Mouse (Mus musculus) testis, adult 2 months (tissue): ENCODE data around the gene Armh1.

Source experiments
- CTCF ChIP-seq: fragments of 200-500 bp; IDR thresholded peaks from 2 replicates; pipeline ENCODE4 v1.5.1; 2012; ENCODE audit warnings: low read depth, mild to moderate bottlenecking, inconsistent platforms, low read length, moderate library complexity; ENCODE audit not compliant: control insufficient read depth, insufficient read depth, insufficient replicate concordance
- POLR2A ChIP-seq: fragments of 200-500 bp; IDR thresholded peaks from 2 replicates; pipeline ENCODE4 v1.6.1; 2012; ENCODE audit warnings: low read depth, mild to moderate bottlenecking, inconsistent platforms, low read length, moderate library complexity; ENCODE audit not compliant: control insufficient read depth

- TF ChIP-seq CTCF (no peak), POLR2A (no peak)
These were observed 11.1 kb downstream of the Armh1 start for GRCm38 (mm10) chr4:117240867-117241266.
